Mouse (Mus musculus): ENCODE measurements at regions not wholly inside any gene's neighbourhood (a gene's known extent, or its start where the extent isn't known, plus 50 kb on each side); places are given as distances from the start of the nearest gene placed in this dataset.

- DNase-seq (ENCODE audit: low read depth, low spot score) = no peak
Measured at GRCm38 (mm10) chr7:116853351-116853750, 349.2 kb downstream of the Nucb2 start.

- no peak for DNase-seq (ENCODE audit: low read depth, low spot score)
Measured at GRCm38 (mm10) chr7:116857141-116857540, 353.0 kb downstream of the Nucb2 start.

GRCm38 (mm10) chr7:116857744-116858143, 353.6 kb downstream of the Nucb2 start:
- DNase-seq (ENCODE audit: low read depth, low spot score) = no peak

- DNase-seq (ENCODE audit: low read depth, low spot score) = no peak
Measured at GRCm38 (mm10) chr7:116882268-116882964, 378.2 kb downstream of the Nucb2 start.

- DNase-seq (ENCODE audit: low read depth, low spot score) = no peak
Measured at GRCm38 (mm10) chr7:116893846-116894245, 389.7 kb downstream of the Nucb2 start.

- DNase-seq (ENCODE audit: low read depth, low spot score) = no peak
Measured at GRCm38 (mm10) chr7:116915797-116916196, 411.6 kb downstream of the Nucb2 start.

- peak; percentile 6 for DNase-seq (ENCODE audit: low read depth, low spot score)
Measured at GRCm38 (mm10) chr7:116917921-116918670, 413.9 kb downstream of the Nucb2 start.

GRCm38 (mm10) chr7:116946448-116946847, 434.3 kb upstream of the Xylt1 start:
- DNase-seq (ENCODE audit: low read depth, low spot score) = no peak

GRCm38 (mm10) chr7:116959196-116959895, 421.4 kb upstream of the Xylt1 start:
- no peak for DNase-seq (ENCODE audit: low read depth, low spot score)

- no peak for DNase-seq (ENCODE audit: low read depth, low spot score)
Measured at GRCm38 (mm10) chr7:116963839-116964238, 416.9 kb upstream of the Xylt1 start.

GRCm38 (mm10) chr7:116991351-116991750, 389.4 kb upstream of the Xylt1 start:
- peak; percentile 66 for DNase-seq (ENCODE audit: low read depth, low spot score)

GRCm38 (mm10) chr7:116992166-116992565, 388.6 kb upstream of the Xylt1 start:
- DNase-seq (ENCODE audit: low read depth, low spot score) = peak; percentile 66

- DNase-seq (ENCODE audit: low read depth, low spot score) = peak; percentile 31
Measured at GRCm38 (mm10) chr7:116995770-116996169, 385.0 kb upstream of the Xylt1 start.

- no peak for DNase-seq (ENCODE audit: low read depth, low spot score)
Measured at GRCm38 (mm10) chr7:117003167-117003566, 377.6 kb upstream of the Xylt1 start.

- no peak for DNase-seq (ENCODE audit: low read depth, low spot score)
Measured at GRCm38 (mm10) chr7:117018349-117018748, 362.4 kb upstream of the Xylt1 start.

GRCm38 (mm10) chr7:117021716-117022115, 359.1 kb upstream of the Xylt1 start:
- peak; percentile 57 for DNase-seq (ENCODE audit: low read depth, low spot score)

GRCm38 (mm10) chr7:117044926-117045325, 335.9 kb upstream of the Xylt1 start:
- no peak for DNase-seq (ENCODE audit: low read depth, low spot score)

- DNase-seq (ENCODE audit: low read depth, low spot score) = peak; percentile 94
Measured at GRCm38 (mm10) chr7:117049249-117049648, 331.5 kb upstream of the Xylt1 start.

- no peak for DNase-seq (ENCODE audit: low read depth, low spot score)
Measured at GRCm38 (mm10) chr7:117065771-117066170, 315.0 kb upstream of the Xylt1 start.

- no peak for DNase-seq (ENCODE audit: low read depth, low spot score)
Measured at GRCm38 (mm10) chr7:117090911-117091550, 289.7 kb upstream of the Xylt1 start.

- DNase-seq (ENCODE audit: low read depth, low spot score) = no peak
Measured at GRCm38 (mm10) chr7:117092860-117093259, 287.9 kb upstream of the Xylt1 start.

GRCm38 (mm10) chr7:117097618-117098017, 283.2 kb upstream of the Xylt1 start:
- no peak for DNase-seq (ENCODE audit: low read depth, low spot score)
